8 mouse cellular contexts compared by ENCODE assay signal in genomic region chr2:149830536-149831458, GRCm38 (mm10). TPM values are rescaled to one million over a fixed set of nuclear protein-coding genes. Genes with fewer than 3 reads are reported as not detected.
DNase-seq lines count a peak whose midpoint lies in the region; ATAC-seq and TF ChIP-seq lines count a peak whose summit lies in the region.

C530025M09Rik (minus strand) TSS chr2:149831213.

- H3K4me2 ChIP-seq in forebrain, embryonic 16.5 days (ENCODE audit: low read length) = peak within 1 kb of the TSS; percentile 74
- peak within 1 kb of the TSS; percentile 97 for H3K4me2 ChIP-seq in hindbrain, postnatal 0 days (ENCODE audit: low read depth, low read length)
- peak within 1 kb of the TSS; percentile 98 for H3K4me2 ChIP-seq in limb, embryonic 14.5 days (replicated peaks; ENCODE audit: low read depth, low read length, severe bottlenecking)

- under 1% methylated on average over 79 of the region's 82 CpGs for WGBS in heart, embryonic 10.5 days
- under 1% methylated on average over 81 of the region's 82 CpGs for WGBS in cerebellum, adult 2 months
- under 1% methylated on average over 79 of the region's 82 CpGs for WGBS in forebrain, embryonic 16.5 days
- under 1% methylated on average over 81 of the region's 82 CpGs for WGBS in hindbrain, postnatal 0 days
- under 1% methylated on average over 68 of the region's 82 CpGs for WGBS in limb, embryonic 14.5 days
- WGBS in olfactory bulb, adult 2 months = under 1% methylated on average over 79 of the region's 82 CpGs

- DNase-seq in heart, embryonic 10.5 days (ENCODE audit: low spot score) = peak; percentile 78
- no peak for DNase-seq in heart, postnatal 25 days (ENCODE audit: low spot score)
- DNase-seq in cerebellum, adult 2 months = peak; percentile 79 to 85
- peak; percentile 73 for DNase-seq in hindbrain, postnatal 0 days (ENCODE audit: low spot score)
- peak; percentile 12 for DNase-seq in limb, embryonic 14.5 days (ENCODE audit: low spot score)
- DNase-seq in spleen, postnatal 14 days (ENCODE audit: low spot score in 2 of 2) = no peak

- peak within 1 kb of the TSS; percentile 75 for H3K4me3 ChIP-seq in heart, embryonic 10.5 days
- H3K4me3 ChIP-seq in cerebellum, adult 2 months (replicated peaks; ENCODE audit: insufficient read depth, low read depth, low read length) = peak within 1 kb of the TSS; percentile 89
- peak within 1 kb of the TSS; percentile 76 for H3K4me3 ChIP-seq in forebrain, embryonic 16.5 days (replicated peaks; ENCODE audit: low read length)
- H3K4me3 ChIP-seq in hindbrain, postnatal 0 days (ENCODE audit: low read length) = peak within 1 kb of the TSS; percentile 72
- H3K4me3 ChIP-seq in limb, embryonic 14.5 days (replicated peaks; ENCODE audit: low read length) = peak within 1 kb of the TSS; percentile 61
- H3K4me3 ChIP-seq in olfactory bulb, adult 2 months (ENCODE audit: insufficient read depth, low read depth, low read length) = peak within 1 kb of the TSS; percentile 83

- intact Hi-C loops in heart, postnatal 25 days (cut with DNase I) = no loop called here

- no peaks in the 10 kb centered on the region for H3K36me3 ChIP-seq in heart, embryonic 10.5 days
- no peaks in the 10 kb centered on the region for H3K36me3 ChIP-seq in forebrain, embryonic 16.5 days (ENCODE audit: control insufficient read depth, insufficient read depth)
- H3K36me3 ChIP-seq in hindbrain, postnatal 0 days (ENCODE audit: insufficient read depth, low read length) = no peaks in the 10 kb centered on the region
- no peaks in the 10 kb centered on the region for H3K36me3 ChIP-seq in limb, embryonic 14.5 days (ENCODE audit: control insufficient read depth, insufficient read depth, low read length)

- peak within 1 kb of the TSS; percentile 71 for H3K9ac ChIP-seq in forebrain, embryonic 16.5 days (replicated peaks; ENCODE audit: low read depth, low read length)
- H3K9ac ChIP-seq in hindbrain, postnatal 0 days (replicated peaks; ENCODE audit: low read length) = peak within 1 kb of the TSS; percentile 63
- peak within 1 kb of the TSS; percentile 59 for H3K9ac ChIP-seq in limb, embryonic 14.5 days (ENCODE audit: low read depth, low read length, severe bottlenecking)

- no peaks in the 10 kb centered on the region for H3K9me3 ChIP-seq in heart, embryonic 10.5 days
- no peaks in the 10 kb centered on the region for H3K9me3 ChIP-seq in forebrain, embryonic 16.5 days (ENCODE audit: control insufficient read depth, low read length)
- H3K9me3 ChIP-seq in hindbrain, postnatal 0 days (ENCODE audit: low read length) = no peaks in the 10 kb centered on the region
- H3K9me3 ChIP-seq in limb, embryonic 14.5 days (ENCODE audit: control insufficient read depth, low read length) = no peaks in the 10 kb centered on the region

- H3K27me3 ChIP-seq in heart, embryonic 10.5 days (ENCODE audit: insufficient read depth, poor library complexity, severe bottlenecking) = peaks cover 55% of the 10 kb centered on the region
- no peaks in the 10 kb centered on the region for H3K27me3 ChIP-seq in cerebellum, adult 2 months (ENCODE audit: control insufficient read depth, insufficient read depth, low read length)
- H3K27me3 ChIP-seq in forebrain, embryonic 16.5 days (replicated peaks; ENCODE audit: control insufficient read depth, insufficient read depth, low read length) = peaks cover 8% of the 10 kb centered on the region
- H3K27me3 ChIP-seq in hindbrain, postnatal 0 days (ENCODE audit: insufficient read depth, low read length) = no peaks in the 10 kb centered on the region
- peaks cover 32% of the 10 kb centered on the region; the same call in 1 of the 2 replicates for H3K27me3 ChIP-seq in limb, embryonic 14.5 days (ENCODE audit: control insufficient read depth, insufficient read depth, low read length)

- H3K4me1 ChIP-seq in heart, embryonic 10.5 days = peaks cover 24% of the 10 kb centered on the region
- H3K4me1 ChIP-seq in cerebellum, adult 2 months (ENCODE audit: control insufficient read depth, insufficient read depth, low read length) = no peaks in the 10 kb centered on the region
- peaks cover 16% of the 10 kb centered on the region for H3K4me1 ChIP-seq in forebrain, embryonic 16.5 days (replicated peaks; ENCODE audit: control insufficient read depth, insufficient read depth, low read length)
- 0 out of 2 replicates have a peak, but pooled peaks cover 4% of the 10 kb centered on the region for H3K4me1 ChIP-seq in hindbrain, postnatal 0 days (ENCODE audit: insufficient read depth, low read length)
- peaks cover 14% of the 10 kb centered on the region; the same call in 1 of the 2 replicates for H3K4me1 ChIP-seq in limb, embryonic 14.5 days (ENCODE audit: control insufficient read depth, insufficient read depth, low read length)
- peaks cover 16% of the 10 kb centered on the region; the same call in 1 of the 2 replicates for H3K4me1 ChIP-seq in olfactory bulb, adult 2 months (ENCODE audit: control insufficient read depth, insufficient read depth, low read length)

- 0 out of 2 replicates have a peak, but pooled peaks have one; percentile 7 for TF ChIP-seq POLR2A in cerebellum, adult 2 months (IDR thresholded peaks at IDR 0.05; ENCODE audit: borderline replicate concordance, insufficient read depth, low read length)
- no peak for TF ChIP-seq POLR2A in limb, embryonic 14.5 days (IDR thresholded peaks at IDR 0.05; ENCODE audit: borderline replicate concordance, extremely low read depth, insufficient read depth, insufficient read length)
- no peak for TF ChIP-seq POLR2A in olfactory bulb, adult 2 months (IDR thresholded peaks at IDR 0.05; ENCODE audit: insufficient read depth, low read depth, low read length)

- ATAC-seq in forebrain, embryonic 16.5 days = peak; percentile 86
- peak; percentile 84 for ATAC-seq in hindbrain, postnatal 0 days
- peak; percentile 78 for ATAC-seq in limb, embryonic 14.5 days (ENCODE audit: low FRiP score, low read depth)

- peak within 1 kb of the TSS; percentile 75 for H3K27ac ChIP-seq in heart, embryonic 10.5 days
- H3K27ac ChIP-seq in cerebellum, adult 2 months (ENCODE audit: insufficient read depth, low read length) = peak within 1 kb of the TSS; percentile 65
- H3K27ac ChIP-seq in forebrain, embryonic 16.5 days (ENCODE audit: low read length) = peak within 1 kb of the TSS; percentile 18; the same call in 1 of the 2 replicates
- peak within 1 kb of the TSS; percentile 54; the same call in 1 of the 2 replicates for H3K27ac ChIP-seq in hindbrain, postnatal 0 days
- H3K27ac ChIP-seq in limb, embryonic 14.5 days (replicated peaks; ENCODE audit: low read depth, low read length) = no peak within 1 kb of the TSS
- H3K27ac ChIP-seq in olfactory bulb, adult 2 months (ENCODE audit: insufficient read depth, low read depth, low read length) = 0 out of 2 replicates have a peak within 1 kb of the TSS, but pooled peaks have one; percentile 27

- no peak for TF ChIP-seq CTCF in cerebellum, adult 2 months (IDR thresholded peaks at IDR 0.05; ENCODE audit: borderline replicate concordance, insufficient read depth, low read depth, low read length)
- TF ChIP-seq CTCF in hindbrain, postnatal 0 days (IDR thresholded peaks at IDR 0.05; ENCODE audit: low read depth) = no peak
- no peak for TF ChIP-seq CTCF in olfactory bulb, adult 2 months (IDR thresholded peaks at IDR 0.05; ENCODE audit: insufficient read depth, low read depth, low read length)

RNA-seq across cellular contexts. Expression of gene C530025M09Rik, which starts in this region (rescaled TPM):
- 0.28 TPM in 1 of 2 replicates, not detected in the other for polyA plus RNA-seq in heart, embryonic 10.5 days (2016; fragmentation: Nextera tagmentation; extraction: Ambion mirVana)
- not detected for total RNA-seq in heart, postnatal 25 days (2021)
- 0.18 and 0.41 TPM in 2 replicates for polyA plus RNA-seq in cerebellum, adult 2 months (2012; rRNA removed)
- 0.48 and 0.51 TPM in 2 replicates for polyA plus RNA-seq in forebrain, embryonic 16.5 days (2015; fragmentation: Nextera tagmentation; extraction: Ambion mirVana)
- not detected in 2 replicates for total RNA-seq in hindbrain, postnatal 0 days (2014; rRNA removed)
- polyA plus RNA-seq in hindbrain, postnatal 0 days (2015; fragmentation: Nextera tagmentation; extraction: Ambion mirVana) = 1.9 and 2.1 TPM in 2 replicates
- polyA plus RNA-seq in limb, embryonic 14.5 days (2012; rRNA removed) = 0.12 TPM in 1 of 2 replicates, not detected in the other
- polyA plus RNA-seq in limb, embryonic 14.5 days (2014; fragmentation: Nextera tagmentation; extraction: Ambion mirVana) = not detected in 2 replicates
- polyA plus RNA-seq in olfactory bulb, adult 2 months (2012; ENCODE audit: insufficient read depth, insufficient read length, low replicate concordance, missing spikeins) = not detected in 2 replicates

Comparison
In these comparisons a context has a peak if more than half of its experiments do, and no peak if none do; other contexts are left out.
1. Peak in DNase-seq, H3K4me3 ChIP-seq and H3K27ac ChIP-seq in heart, embryonic 10.5 days; RNA of the gene not detected or under 1 TPM.
2. Peak in DNase-seq, H3K4me3 ChIP-seq and H3K27ac ChIP-seq in cerebellum, adult 2 months; RNA of the gene not detected or under 1 TPM.
3. Peak in ATAC-seq, H3K4me3 ChIP-seq, H3K27ac ChIP-seq, H3K9ac ChIP-seq and H3K4me2 ChIP-seq in forebrain, embryonic 16.5 days; RNA of the gene not detected or under 1 TPM.
4. Peak in DNase-seq, ATAC-seq, H3K4me3 ChIP-seq, H3K9ac ChIP-seq and H3K4me2 ChIP-seq in limb, embryonic 14.5 days; RNA of the gene not detected or under 1 TPM.